Mouse (Mus musculus): ENCODE results near the gene Gm20388.

GRCm38 (mm10) chr8:119931317-119931716, 20.7 kb downstream of the Gm20388 start:
- TF ChIP-seq CTCF (conservative IDR thresholded peaks at IDR 0.05; ENCODE audit: insufficient read depth, insufficient read length, low read depth, low read length) (no peak), POLR2A (IDR thresholded peaks at IDR 0.05; ENCODE audit: low read depth, low read length) (no peak)

Data from kidney, adult 2 months (tissue).